Mouse (Mus musculus) induced T-regulatory cell, adult 2 months (primary cell): Measurements from ENCODE around the gene Lmcd1.

Experiments
- DNase-seq: peaks from one replicate; pipeline ENCODE4 v3.0.0-alpha.2; 2012; ENCODE audit warnings: low read depth

Gene Lmcd1

GRCm38 (mm10) chr6:112287671-112288070 is 14.1 kb downstream of the Lmcd1 start:
- DNase-seq: no peak

DNA sequence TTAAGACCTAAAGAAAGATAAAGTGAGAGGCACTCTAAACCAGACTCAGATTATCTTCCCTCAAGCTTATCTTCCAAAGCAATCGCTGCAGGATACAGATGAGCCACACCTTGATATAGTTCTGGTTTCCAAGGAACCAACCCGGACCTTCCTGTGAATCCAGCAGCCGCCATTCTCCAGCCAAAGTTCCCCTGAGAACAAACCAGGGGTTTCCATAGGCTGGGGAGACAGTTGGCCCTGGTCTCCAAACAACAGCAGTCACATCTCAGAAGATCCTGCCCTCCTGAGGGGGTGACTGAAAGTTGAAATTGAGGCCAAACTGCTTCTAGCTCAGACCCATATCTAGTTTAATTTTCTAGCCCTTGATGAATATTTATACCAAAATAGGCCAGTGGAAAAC is 14.7 kb downstream of the Lmcd1 start:
- DNase-seq: no peak

GRCm38 (mm10) chr6:112291146-112291545 is 17.6 kb downstream of the Lmcd1 start:
- DNase-seq: no peak

GRCm38 (mm10) chr6:112293320-112293719 is 19.8 kb downstream of the Lmcd1 start:
- no peak for DNase-seq

DNA sequence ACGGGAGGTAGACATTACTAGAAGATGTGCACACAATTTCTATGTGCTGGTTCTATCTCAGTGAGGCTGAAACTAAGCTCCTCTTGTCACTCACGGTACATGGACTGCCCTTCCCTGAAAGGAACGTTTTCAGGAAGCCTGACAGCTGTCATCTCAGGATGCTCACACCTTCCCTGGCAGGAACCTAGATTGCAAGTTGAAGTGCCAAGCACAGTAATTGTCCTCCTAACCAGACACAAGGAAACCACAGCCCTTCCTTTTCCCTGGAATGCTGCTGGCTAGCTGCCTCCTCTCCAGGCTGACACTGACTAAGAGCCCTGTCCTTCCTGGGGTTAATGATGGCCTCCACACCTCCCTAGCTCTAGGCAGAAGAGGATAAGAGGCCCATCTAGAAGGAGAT is 21.7 kb downstream of the Lmcd1 start:
- DNase-seq: no peak

DNA sequence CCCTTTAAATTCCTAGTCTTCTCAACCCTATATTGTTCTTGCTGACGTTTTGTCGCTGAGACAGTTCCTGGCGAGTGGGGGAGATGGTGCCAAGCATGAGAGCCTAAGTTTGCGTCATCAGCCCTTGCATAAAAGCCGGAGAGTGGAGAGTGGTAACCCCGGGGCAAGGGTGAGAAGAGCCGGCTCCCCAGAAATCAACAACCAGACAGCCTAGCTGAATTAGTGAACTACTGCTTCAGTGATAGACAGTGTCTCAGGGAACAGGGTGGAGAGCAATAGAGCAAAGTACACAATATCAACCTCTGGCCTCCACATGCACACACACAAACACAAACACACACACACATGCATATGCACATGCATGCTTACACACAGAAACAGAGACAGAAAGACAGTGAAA is 26.6 kb downstream of the Lmcd1 start:
- DNase-seq: no peak

GRCm38 (mm10) chr6:112300633-112301032 is 27.1 kb downstream of the Lmcd1 start:
- DNase-seq: no peak

GRCm38 (mm10) chr6:112302248-112302647 is 28.7 kb downstream of the Lmcd1 start:
- no peak for DNase-seq

GRCm38 (mm10) chr6:112302814-112303383 is 29.3 kb downstream of the Lmcd1 start:
- DNase-seq: no peak

DNA sequence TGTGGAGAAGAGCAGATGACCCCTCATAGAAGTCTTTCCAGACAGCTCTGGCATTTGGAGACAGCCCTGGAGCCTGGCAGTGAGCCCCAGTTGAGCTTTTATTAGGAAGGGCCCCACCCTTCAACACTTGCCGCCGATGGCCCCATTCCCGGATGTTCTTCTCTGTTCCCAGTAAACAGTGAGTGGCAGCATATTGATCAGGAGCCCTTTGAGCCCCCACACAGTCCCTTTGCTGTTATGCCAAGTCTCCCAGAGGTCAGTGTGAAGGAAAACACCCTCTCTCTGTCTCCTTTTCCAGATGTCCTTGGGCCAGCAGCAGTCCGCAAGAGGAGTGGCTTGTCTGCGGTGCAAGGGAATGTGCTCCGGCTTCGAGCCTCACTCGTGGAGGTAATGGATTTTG is 31.2 kb downstream of the Lmcd1 start:
- DNase-seq: no peak

DNA sequence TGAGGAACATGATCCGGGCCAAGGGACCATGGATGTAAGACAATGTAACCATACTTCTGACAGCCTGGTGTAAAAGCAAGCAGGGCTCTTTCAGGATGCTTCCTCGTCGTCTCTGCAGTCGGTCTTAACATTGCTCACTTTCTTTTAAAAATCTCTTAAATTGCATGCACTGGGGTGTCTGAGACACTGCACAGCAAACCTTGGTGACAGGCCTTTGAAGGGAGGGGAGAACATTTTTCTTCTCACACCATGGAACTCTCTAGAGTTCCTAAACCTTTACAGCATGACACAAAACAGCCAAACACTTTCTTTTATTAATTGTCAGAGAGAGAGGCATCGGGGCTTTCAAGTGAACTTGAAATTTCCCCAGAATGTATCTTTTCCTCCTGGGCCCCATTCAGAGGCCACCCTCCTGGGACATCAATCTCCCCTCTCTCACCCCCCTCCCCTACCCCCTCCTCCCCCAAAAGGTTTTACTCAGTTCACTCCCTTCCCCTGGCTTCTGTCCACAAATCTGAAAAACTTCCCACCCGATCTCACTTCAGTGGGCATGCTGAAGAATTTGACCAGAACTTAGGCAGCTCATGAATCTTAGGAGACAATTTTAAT is 35.9 kb downstream of the Lmcd1 start:
- DNase-seq: no peak

GRCm38 (mm10) chr6:112311385-112311784 is 37.8 kb downstream of the Lmcd1 start:
- DNase-seq: no peak

GRCm38 (mm10) chr6:112319449-112319848 is 45.9 kb downstream of the Lmcd1 start:
- DNase-seq: no peak

GRCm38 (mm10) chr6:112320679-112321078 is 47.1 kb downstream of the Lmcd1 start:
- no peak for DNase-seq

- no peak for DNase-seq
These were observed 49.4 kb downstream of the Lmcd1 start for GRCm38 (mm10) chr6:112322916-112323315.

DNA sequence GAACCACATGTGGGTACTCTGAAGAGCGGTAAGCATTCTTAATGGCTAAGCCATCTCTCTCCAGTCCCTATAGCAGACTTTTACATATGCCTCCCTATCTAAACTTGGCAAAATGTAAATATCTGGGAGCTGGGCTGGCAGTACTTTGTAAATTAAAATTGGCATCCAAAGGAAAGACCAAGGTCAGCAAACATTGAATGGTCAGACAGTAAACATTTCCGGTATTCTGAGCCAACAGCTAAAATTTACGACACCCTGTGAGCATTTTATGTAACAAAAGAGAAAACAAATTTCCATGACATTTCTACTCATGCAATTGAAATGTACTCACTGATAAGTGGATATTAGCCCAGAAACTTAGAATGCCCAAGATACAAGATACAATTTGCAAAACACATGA is 51.7 kb downstream of the Lmcd1 start:
- DNase-seq: no peak

GRCm38 (mm10) chr6:112327793-112328192 is 54.2 kb downstream of the Lmcd1 start:
- DNase-seq: no peak

DNA sequence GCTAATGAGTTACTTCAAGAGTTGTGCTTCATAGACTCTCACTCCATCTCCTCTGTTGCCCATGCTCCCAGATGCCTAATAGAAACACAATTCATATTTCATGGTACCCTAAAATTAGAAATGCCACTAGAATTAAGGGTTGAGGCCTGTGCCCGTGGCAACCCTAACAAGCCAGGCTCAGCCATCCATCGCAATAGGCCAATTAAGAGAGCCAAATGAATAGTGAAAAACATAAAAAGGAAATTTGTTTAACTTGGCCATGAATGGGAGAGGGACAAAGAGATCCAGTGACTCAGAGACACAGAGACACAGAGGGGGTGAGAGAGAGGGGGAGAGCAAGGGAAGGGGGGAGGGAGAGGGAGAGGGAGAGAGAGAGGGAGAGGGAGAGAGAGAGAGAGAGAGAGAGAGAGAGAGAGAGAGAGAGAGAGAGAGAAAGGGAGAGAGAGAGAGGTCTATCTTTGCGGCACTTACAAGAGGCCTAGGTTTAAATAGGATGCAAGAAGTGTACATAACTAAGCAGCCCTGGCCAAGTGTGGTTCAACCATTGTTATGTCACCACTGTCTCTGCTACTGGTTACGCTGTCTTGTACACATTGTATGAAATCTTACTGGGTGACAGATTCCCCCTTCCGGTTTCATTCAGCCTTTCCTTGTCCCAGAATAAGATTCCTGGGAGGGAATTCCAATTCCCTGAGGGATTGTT is 57.1 kb downstream of the Lmcd1 start:
- no peak for DNase-seq

DNA sequence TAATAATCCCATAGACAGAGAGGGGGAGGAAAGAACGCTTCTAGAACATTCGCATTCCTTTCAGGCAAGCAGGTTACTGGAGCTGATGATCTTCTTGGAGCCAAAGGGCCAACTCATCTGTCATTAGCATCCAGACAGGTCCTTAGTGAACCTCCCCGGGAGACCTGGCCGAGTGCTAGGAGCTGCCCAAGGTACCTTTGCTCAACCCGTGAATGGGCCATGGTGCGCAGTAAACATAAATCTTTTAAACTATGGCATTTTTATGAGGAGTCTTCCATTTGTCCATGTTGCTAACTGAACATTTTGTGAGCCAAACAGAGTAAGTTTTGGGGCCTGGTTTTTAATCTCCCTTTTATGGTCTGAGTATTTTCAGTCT is 57.7 kb downstream of the Lmcd1 start:
- DNase-seq: no peak

DNA sequence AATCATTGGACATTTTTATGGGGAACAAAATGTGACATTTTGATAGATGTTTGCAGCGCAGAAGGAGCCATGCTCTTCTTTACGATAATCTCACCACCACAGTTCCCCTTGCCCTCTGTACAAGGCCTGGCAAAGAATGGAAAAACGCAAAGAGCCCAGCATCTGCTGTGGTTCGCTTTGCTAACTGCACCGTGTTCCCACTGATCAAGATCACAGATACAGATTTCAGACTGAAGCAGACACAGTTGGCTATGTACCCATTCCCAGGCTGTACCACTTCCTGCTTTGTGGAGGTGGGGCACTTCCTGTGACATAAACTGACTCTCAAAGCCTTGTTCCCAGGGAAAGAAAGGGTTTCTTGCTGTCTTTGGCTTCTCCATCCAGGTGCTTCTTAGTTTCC is 60.4 kb downstream of the Lmcd1 start:
- DNase-seq: no peak

DNA sequence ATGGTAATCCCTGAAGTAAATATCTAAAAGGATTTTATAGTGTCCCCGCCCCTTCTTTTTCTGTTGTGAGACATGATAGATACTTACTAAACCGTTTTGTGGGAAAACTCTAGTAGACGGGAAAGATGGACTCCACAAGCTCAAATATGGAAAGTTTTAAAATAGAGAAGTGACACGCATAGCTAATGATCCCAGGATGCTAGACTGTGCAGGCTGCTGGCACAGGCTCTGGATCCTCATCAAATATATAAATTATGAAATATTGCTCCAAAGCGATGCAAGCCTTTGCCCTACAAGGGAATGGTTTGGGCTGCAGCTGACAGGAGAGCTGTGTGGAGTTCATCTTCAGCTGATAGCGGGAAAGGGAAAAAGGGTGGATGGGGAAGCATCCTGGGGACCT is 64.1 kb downstream of the Lmcd1 start:
- DNase-seq: no peak

DNA sequence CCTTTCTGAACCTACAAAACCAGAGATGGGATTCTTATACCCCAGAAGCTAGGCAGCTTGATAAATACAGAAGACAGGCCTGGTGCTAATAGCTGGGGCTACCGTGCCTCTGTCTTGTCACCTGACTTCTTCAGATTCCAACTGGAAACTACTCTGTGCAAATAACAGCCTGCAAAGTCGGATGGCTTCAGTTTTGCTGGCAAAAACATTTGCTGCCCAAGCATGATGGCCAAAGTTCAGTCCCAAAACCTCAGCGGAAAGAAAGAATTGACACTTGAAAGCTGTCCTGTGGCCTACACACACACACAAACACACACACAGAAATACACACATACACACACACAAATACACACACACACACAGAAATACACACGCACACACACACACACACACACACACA is 65.5 kb downstream of the Lmcd1 start:
- DNase-seq: no peak

DNA sequence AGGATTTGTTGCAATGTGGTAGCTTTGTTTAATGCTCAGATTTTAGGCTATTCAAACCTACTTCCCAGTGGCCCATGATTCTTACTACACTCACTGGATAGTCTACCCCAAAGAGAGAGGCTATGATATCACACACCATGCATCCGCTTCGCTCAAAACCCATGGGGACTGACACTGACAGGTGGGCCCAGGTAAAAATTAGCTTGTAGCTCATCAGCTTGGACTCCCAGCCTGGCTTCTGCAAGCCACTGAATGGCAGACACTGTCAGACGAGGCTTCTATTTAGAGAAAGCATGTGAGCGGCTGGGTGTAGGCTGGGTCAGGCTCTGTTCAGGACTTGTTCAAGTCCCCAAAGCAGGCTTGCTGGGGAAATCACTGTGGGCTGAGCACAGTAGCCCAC is 76.9 kb downstream of the Lmcd1 start:
- no peak for DNase-seq

DNA sequence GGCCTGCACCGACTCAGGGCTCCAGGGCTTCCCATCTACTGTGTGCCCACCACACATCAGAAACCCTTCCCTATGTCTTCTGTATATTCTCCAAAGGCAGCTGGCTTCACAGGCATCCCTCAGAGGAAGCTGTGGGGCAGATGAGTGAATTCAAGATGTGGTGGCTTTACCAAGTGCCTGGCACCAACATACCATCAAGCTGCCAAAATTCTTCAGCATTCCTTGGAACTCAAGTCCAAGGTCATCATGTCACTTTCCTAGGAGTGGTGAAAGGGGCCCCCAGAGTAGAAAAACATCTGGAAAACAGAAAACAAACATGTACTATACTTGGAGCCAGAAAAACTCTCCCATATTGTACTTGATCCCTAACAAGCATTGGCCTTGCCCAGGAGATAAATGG is 85.8 kb downstream of the Lmcd1 start:
- DNase-seq: no peak
